Mouse (Mus musculus) midbrain, embryonic 11.5 days (tissue): ENCODE measurements at regions not wholly inside any gene's neighbourhood (a gene's known extent, or its start where the extent isn't known, plus 50 kb on each side); places are given as distances from the start of the nearest gene placed in this dataset.

Experiments used
- ATAC-seq: fragments of 200-750 bp; cut with Nextera tagmentation; 2 replicates; pipeline ENCODE4 v1.8.0; 2017; ENCODE audit warnings: moderate TSS enrichment, moderate library complexity; ENCODE audit not compliant: low FRiP score
- DNase-seq: peaks from one replicate; pipeline ENCODE4 v3.0.0; 2015; ENCODE audit warnings: low spot score; ENCODE audit errors: missing footprints
- H3K27ac ChIP-seq: fragments of 300-500 bp; sonication (generic); 2 replicates; pipeline ENCODE4 v1.5.1; 2014; ENCODE audit warnings: low read depth, low read length
- H3K27me3 ChIP-seq: fragments of 300-500 bp; sonication (generic); 2 replicates; pipeline ENCODE4 v1.6.1; 2014; ENCODE audit warnings: mild to moderate bottlenecking, low read length, moderate library complexity, mixed read lengths; ENCODE audit not compliant: control insufficient read depth, insufficient read depth
- H3K36me3 ChIP-seq: fragments of 300-500 bp; sonication (generic); 2 replicates; pipeline ENCODE4 v1.6.1; 2014; ENCODE audit warnings: mild to moderate bottlenecking, low read length, moderate library complexity, mixed read lengths; ENCODE audit not compliant: control insufficient read depth, insufficient read depth
- H3K4me1 ChIP-seq: fragments of 300-500 bp; sonication (generic); 2 replicates; pipeline ENCODE4 v1.6.1; 2014; ENCODE audit warnings: low read length; ENCODE audit not compliant: control insufficient read depth, insufficient read depth
- H3K4me2 ChIP-seq: fragments of 300-500 bp; sonication (generic); 2 replicates; pipeline ENCODE4 v1.6.1; 2014; ENCODE audit warnings: mild to moderate bottlenecking, moderate library complexity
- H3K4me3 ChIP-seq: fragments of 300-500 bp; sonication (generic); 2 replicates; pipeline ENCODE4 v1.5.1; 2014; ENCODE audit warnings: low read depth, low read length
- H3K9ac ChIP-seq: fragments of 300-500 bp; sonication (generic); 2 replicates; pipeline ENCODE4 v1.6.1; 2014; ENCODE audit warnings: low read length
- H3K9me3 ChIP-seq: fragments of 300-500 bp; sonication (generic); 2 replicates; pipeline ENCODE4 v1.6.1; 2016; ENCODE audit warnings: low read length; ENCODE audit not compliant: control insufficient read depth
- WGBS: fragments of 180-500 bp; shearing (Covaris S2); extraction: QIAGEN DNeasy Blood & Tissue Kit; methylation state at CpG from one replicate; pipeline ENCODE4 v1.1.7; 2014; 5-methylcytosine and 5-hydroxymethylcytosine counted together

GRCm38 (mm10) chr1:146337049-146337448, 157.5 kb upstream of the Brinp3 start:
- H3K4me3 ChIP-seq: no peak overlapping the region
- no peak overlapping the region for H3K4me2 ChIP-seq
- H3K9ac ChIP-seq: no peak overlapping the region
- no peak overlapping the region for H3K27ac ChIP-seq
- no peaks in the 10 kb centered on the region for H3K4me1 ChIP-seq
- WGBS: 86% methylated on average over 2 of the region's 2 CpGs
- DNase-seq (no peak), ATAC-seq (no peak)
- no peaks in the 10 kb centered on the region for H3K36me3 ChIP-seq
- no peaks in the 10 kb centered on the region for H3K9me3 ChIP-seq
- no peaks in the 10 kb centered on the region for H3K27me3 ChIP-seq

- H3K4me3 ChIP-seq: no peak overlapping the region
- no peak overlapping the region for H3K9ac ChIP-seq
- ATAC-seq: no peak
- H3K27ac ChIP-seq: no peak overlapping the region
- H3K4me1 ChIP-seq: no peaks in the 10 kb centered on the region
- no peak overlapping the region for H3K4me2 ChIP-seq
- H3K27me3 ChIP-seq: no peaks in the 10 kb centered on the region
- H3K36me3 ChIP-seq: no peaks in the 10 kb centered on the region
- DNase-seq: no peak
- 88% methylated on average over 1 of the region's 1 CpGs for WGBS
- no peaks in the 10 kb centered on the region for H3K9me3 ChIP-seq
Measured at GRCm38 (mm10) chr1:146356964-146357363, 137.6 kb upstream of the Brinp3 start.

- Histone ChIP-seq H3K9ac (no peak overlapping the region), H3K27me3 (no peaks in the 10 kb centered on the region), H3K9me3 (no peaks in the 10 kb centered on the region), H3K4me3 (no peak overlapping the region), H3K4me1 (no peaks in the 10 kb centered on the region), H3K27ac (no peak overlapping the region), H3K4me2 (no peak overlapping the region), H3K36me3 (no peaks in the 10 kb centered on the region)
- DNase-seq (no peak), ATAC-seq (no peak)
Measured at GRCm38 (mm10) chr1:146358301-146358700, 136.3 kb upstream of the Brinp3 start.

- WGBS: 60% methylated on average over 3 of the region's 3 CpGs
- no peak overlapping the region for H3K27ac ChIP-seq
- DNase-seq: no peak
- no peak overlapping the region for H3K4me3 ChIP-seq
- H3K9me3 ChIP-seq: no peaks in the 10 kb centered on the region
- H3K9ac ChIP-seq: no peak overlapping the region
- H3K36me3 ChIP-seq: no peaks in the 10 kb centered on the region
- ATAC-seq: no peak
- no peaks in the 10 kb centered on the region for H3K27me3 ChIP-seq
- H3K4me1 ChIP-seq: no peaks in the 10 kb centered on the region
- no peak overlapping the region for H3K4me2 ChIP-seq
Measured at GRCm38 (mm10) chr1:146359632-146360031, 134.9 kb upstream of the Brinp3 start.

GRCm38 (mm10) chr1:146360124-146360523, 134.4 kb upstream of the Brinp3 start:
- H3K27me3 ChIP-seq: no peaks in the 10 kb centered on the region
- H3K36me3 ChIP-seq: no peaks in the 10 kb centered on the region
- no peak overlapping the region for H3K4me3 ChIP-seq
- no peaks in the 10 kb centered on the region for H3K4me1 ChIP-seq
- H3K27ac ChIP-seq: no peak overlapping the region
- ATAC-seq (no peak), DNase-seq (no peak)
- H3K9ac ChIP-seq: no peak overlapping the region
- H3K9me3 ChIP-seq: no peaks in the 10 kb centered on the region
- no peak overlapping the region for H3K4me2 ChIP-seq

- no peaks in the 10 kb centered on the region for H3K36me3 ChIP-seq
- H3K27ac ChIP-seq: no peak overlapping the region
- 93% methylated on average over 2 of the region's 2 CpGs for WGBS
- no peaks in the 10 kb centered on the region for H3K27me3 ChIP-seq
- ATAC-seq: no peak
- H3K4me1 ChIP-seq: no peaks in the 10 kb centered on the region
- DNase-seq: no peak
- no peak overlapping the region for H3K4me2 ChIP-seq
- no peaks in the 10 kb centered on the region for H3K9me3 ChIP-seq
- H3K9ac ChIP-seq: no peak overlapping the region
- no peak overlapping the region for H3K4me3 ChIP-seq
Measured at GRCm38 (mm10) chr1:146363777-146364176, 130.8 kb upstream of the Brinp3 start.
